Mouse (Mus musculus) T-helper 1 cell (primary cell): ENCODE measurements around the gene Slc51a.

ENCODE experiments used
- in situ Hi-C: fragments of 300-600 bp; cut with MboI, MseI; formaldehyde crosslinking; loops from one replicate; pipeline ENCODE4 v1.15.1; 2025; ENCODE audit warnings: high pct_unique_total_duplicates

Slc51a gene

GRCm38 (mm10) chr16:32434066-32434465 lies 53.6 kb downstream of the Slc51a start:
- in situ Hi-C loops = no loop called here

GRCm38 (mm10) chr16:32433138-32433537 lies 54.5 kb downstream of the Slc51a start:
- in situ Hi-C loops = no loop called here

- in situ Hi-C loops = no loop called here
Observed at GRCm38 (mm10) chr16:32431926-32432325, 55.8 kb downstream of the Slc51a start.

- in situ Hi-C loops = no loop called here
Observed at GRCm38 (mm10) chr16:32431047-32431591, 56.6 kb downstream of the Slc51a start.

- in situ Hi-C loops = no loop called here
Observed at GRCm38 (mm10) chr16:32430474-32431046, 57.1 kb downstream of the Slc51a start, which contains the start of gene Pcyt1a. Gene Pcyt1a (plus strand): TSS chr16:32430921.

GRCm38 (mm10) chr16:32427506-32427905 lies 60.2 kb downstream of the Slc51a start:
- in situ Hi-C loops = no loop called here
